Mouse (Mus musculus): Measurements from ENCODE around the gene Gm10477. TPM values are rescaled to one million over a fixed set of nuclear protein-coding genes. Genes with fewer than 3 reads are reported as not detected.

Gene Gm10477
- not detected in 2 replicates for polyA plus RNA-seq (2015; fragmentation: Nextera tagmentation; extraction: Ambion mirVana)

DNA sequence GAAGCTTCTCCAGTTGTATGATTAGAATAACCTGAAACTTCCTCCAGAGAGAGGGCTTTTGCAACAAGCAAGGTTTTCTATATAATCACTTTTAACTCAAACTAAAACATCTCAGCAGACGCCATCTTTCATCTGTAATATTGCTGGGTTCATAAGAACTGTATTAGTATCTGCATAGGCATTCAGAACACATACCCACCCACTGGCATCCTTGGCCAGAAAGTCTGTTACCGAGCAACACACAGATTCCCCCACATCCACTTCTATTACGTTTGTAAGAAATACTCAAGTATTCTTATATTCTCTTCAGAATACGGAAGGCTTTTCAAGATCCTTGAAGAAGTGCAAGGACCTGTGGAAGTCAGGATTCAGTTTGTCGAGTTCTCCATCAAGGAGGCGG lies at the start of gene Gm10477:
TSS of gene Gm10477 (plus strand) at position 301 of the 400 bp plus-strand sequence.

GRCm38 (mm10) chrX:56549506-56549905 lies 25.0 kb downstream of the Gm10477 start, which contains the start of gene Gm648:
TSS of gene Gm648 (minus strand) at chrX:56549606.

Other genes starting within 250 kb of the Gm10477 start
- 5.4 and 6.2 TPM in 2 replicates for gene Zfp449, start 178.3 kb upstream of the Gm10477 start, polyA plus RNA-seq (2015; fragmentation: Nextera tagmentation; extraction: Ambion mirVana)
- 0.75 and 0.76 TPM in 2 replicates for gene Smim10l2a, start 150.2 kb upstream of the Gm10477 start, polyA plus RNA-seq (2015; fragmentation: Nextera tagmentation; extraction: Ambion mirVana)
- 1.2 and 2.4 TPM in 2 replicates for gene Gm2174, start 76.8 kb upstream of the Gm10477 start, polyA plus RNA-seq (2015; fragmentation: Nextera tagmentation; extraction: Ambion mirVana)
- gene Ints6l, start 69.9 kb upstream of the Gm10477 start, polyA plus RNA-seq (2015; fragmentation: Nextera tagmentation; extraction: Ambion mirVana): 21.2 and 23.7 TPM in 2 replicates
- gene Gm648, start 24.9 kb downstream of the Gm10477 start, polyA plus RNA-seq (2015; fragmentation: Nextera tagmentation; extraction: Ambion mirVana): not detected in 2 replicates
- 11.6 and 14.3 TPM in 2 replicates for gene Mmgt1, start 73.3 kb downstream of the Gm10477 start, polyA plus RNA-seq (2015; fragmentation: Nextera tagmentation; extraction: Ambion mirVana)
- 7.0 and 9.6 TPM in 2 replicates for gene Slc9a6, start 85.0 kb downstream of the Gm10477 start, polyA plus RNA-seq (2015; fragmentation: Nextera tagmentation; extraction: Ambion mirVana)
- gene Fhl1, start 207.0 kb downstream of the Gm10477 start, polyA plus RNA-seq (2015; fragmentation: Nextera tagmentation; extraction: Ambion mirVana): 1,775 and 2,108 TPM in 2 replicates